Mouse (Mus musculus): ENCODE data around the gene Car5a.

Car5a gene

DNA sequence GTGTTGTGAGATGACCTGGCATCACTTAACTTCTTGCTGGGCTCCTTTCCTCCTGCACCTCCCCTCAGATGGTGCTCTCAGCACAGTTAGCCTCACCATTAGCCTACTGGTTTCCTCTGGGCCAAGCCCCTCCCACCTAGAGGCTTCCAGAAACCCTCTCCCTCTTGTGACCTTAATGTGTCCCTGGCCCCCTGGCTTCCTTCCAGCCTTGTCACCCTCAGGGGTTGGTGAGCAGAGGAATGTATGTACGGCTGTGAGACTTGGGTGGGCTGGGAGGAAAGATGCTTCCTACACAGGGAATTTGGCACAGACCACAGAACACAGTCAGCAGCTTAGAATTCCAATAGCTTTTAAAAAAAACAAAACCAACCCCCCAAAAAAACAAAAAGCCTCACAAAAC lies 63.9 kb downstream of the Car5a start:
- DNase-seq (ENCODE audit: low spot score): no peak

DNA sequence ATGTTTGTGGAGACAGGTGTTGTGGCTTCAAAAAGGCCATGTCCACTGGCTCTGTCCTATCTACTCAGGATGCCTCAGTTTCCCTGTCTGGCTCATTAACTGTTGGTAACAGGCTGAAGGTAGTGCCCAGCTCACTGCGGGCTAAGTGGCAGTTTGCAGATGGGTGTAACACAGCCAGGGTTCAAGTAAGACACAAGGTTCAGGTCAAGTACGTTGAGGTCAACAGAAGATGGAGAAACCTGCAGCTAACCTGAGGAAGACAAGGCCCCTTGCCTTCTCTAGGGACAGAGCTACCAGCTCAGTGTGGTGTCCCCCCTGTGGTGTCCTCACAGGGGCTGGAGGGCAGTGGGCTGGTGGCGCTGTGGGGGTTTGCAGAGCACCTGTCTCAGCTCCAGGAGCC lies 65.0 kb downstream of the Car5a start:
- DNase-seq (ENCODE audit: low spot score): no peak

DNA sequence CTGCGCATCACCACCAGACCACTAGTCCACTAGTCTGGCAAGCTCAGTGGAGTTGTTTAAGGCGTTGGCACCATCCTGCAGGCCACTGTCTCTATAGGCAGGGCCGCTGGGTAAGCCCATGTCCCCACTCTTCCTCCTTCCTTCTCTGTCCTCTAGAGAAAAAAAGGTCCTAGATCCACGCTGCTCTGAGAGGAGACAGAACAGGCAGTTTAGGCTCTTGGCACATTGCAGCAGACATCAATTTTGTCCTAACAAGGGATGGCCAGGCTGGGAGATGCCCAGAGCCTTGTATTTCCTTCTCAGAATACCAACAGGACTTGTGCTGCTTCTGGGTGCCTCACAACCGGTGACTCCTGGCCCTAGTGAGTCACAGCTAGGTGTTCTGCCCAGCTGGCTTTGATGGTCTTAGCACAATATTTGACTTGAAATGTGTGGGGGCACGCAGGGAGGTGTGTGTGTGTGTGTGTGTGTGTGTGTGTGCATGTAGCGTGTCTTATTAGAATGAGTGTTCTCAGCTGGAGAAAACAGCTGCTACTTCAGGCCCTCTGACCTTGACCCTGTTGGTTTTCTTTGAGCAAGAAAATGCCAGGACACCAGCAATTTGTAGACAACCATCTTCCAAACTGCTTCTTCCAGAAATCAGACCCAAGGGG lies 66.8 kb downstream of the Car5a start:
- DNase-seq (ENCODE audit: low spot score): no peak

- DNase-seq (ENCODE audit: low spot score): no peak
Measured at GRCm38 (mm10) chr8:121877212-121877611, 67.5 kb downstream of the Car5a start.

DNA sequence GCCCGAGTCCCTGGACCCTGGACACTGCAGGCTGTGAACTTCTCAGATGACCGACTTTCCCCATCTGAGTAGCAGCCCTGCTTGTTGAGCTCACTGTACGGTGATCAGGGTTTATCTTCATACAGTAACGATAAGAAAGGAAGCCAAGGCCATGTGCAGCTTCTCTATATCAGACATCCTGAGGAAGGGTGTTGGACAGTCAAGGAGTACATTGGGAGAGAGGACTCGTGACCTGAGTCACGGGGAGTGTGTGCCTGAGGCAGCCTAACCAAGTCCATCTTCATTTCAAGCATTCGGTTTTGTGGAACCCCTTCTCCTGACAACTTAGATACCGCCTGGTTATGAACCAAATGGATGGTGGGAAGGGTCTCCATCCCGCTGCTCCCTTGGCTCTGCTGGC lies 69.2 kb downstream of the Car5a start:
- DNase-seq (ENCODE audit: low spot score): no peak

GRCm38 (mm10) chr8:121875045-121875444 lies 69.7 kb downstream of the Car5a start:
- DNase-seq (ENCODE audit: low spot score): no peak

GRCm38 (mm10) chr8:121874031-121874430 lies 70.7 kb downstream of the Car5a start:
- DNase-seq (ENCODE audit: low spot score): peak; percentile 26

GRCm38 (mm10) chr8:121871833-121872440 lies 72.8 kb downstream of the Car5a start:
- no peak for DNase-seq (ENCODE audit: low spot score)

- DNase-seq (ENCODE audit: low spot score): no peak
Measured at GRCm38 (mm10) chr8:121870190-121870589, 74.5 kb downstream of the Car5a start.

DNA sequence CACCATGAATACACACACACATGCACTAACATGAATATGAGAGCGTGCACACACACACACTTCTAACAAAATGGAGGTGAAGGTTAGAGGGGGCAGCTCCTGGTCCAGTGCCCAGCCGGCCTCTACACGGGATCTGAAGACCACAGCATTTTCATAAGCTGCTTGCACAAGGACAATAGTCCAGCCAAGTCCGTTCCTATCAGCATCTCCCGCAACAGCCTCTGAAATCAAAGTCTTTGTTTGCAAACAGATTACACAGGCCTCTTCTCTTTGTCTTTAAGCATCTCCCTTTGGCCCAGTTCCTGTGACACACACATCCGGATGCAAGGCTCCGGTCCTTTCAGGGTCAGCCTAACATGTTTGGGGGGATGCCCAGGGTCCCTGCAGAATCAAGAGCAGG lies 75.8 kb downstream of the Car5a start:
- DNase-seq (ENCODE audit: low spot score): no peak

- DNase-seq (ENCODE audit: low spot score): no peak
Measured at GRCm38 (mm10) chr8:121868196-121868595, 76.5 kb downstream of the Car5a start.

Data from spleen, adult 12 weeks (tissue).